Comparison of ENCODE assay signal across 8 mouse cellular contexts in the genomic region with DNA sequence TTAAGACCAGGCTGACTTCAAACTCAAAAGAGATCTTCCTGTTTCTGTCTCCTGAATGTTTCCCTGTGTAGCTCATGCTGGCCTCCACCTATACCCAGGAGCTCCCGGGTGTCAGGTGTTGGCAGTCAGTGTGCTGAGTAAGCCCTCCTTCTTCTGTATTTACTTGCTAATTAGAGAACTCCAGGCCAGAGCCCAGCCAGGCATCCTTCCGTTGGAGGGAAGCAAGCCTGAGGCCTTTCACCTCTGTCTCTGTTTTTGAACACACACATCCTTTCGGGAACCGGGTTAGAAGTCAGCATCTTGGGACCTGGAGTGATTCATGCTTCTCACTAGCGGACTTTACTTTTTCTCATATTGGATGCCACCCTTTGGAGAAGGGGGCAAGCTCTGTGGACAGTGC. TPM values are rescaled to one million over a fixed set of nuclear protein-coding genes. Genes with fewer than 3 reads are reported as not detected.
DNase-seq lines count a peak whose midpoint lies in the region; ATAC-seq and TF ChIP-seq lines count a peak whose summit lies in the region.

No protein-coding gene starts in this region.

- H3K36me3 ChIP-seq in CH12.LX (replicated peaks in 1 of 2; ENCODE audit: control insufficient read depth in 1 of 2, insufficient read depth in 1 of 2, low read length in 1 of 2), result peaks cover 17 to 46% of the 10 kb centered on the region in 2 experiments
- H3K36me3 ChIP-seq in hindbrain, embryonic 11.5 days (ENCODE audit: control insufficient read depth, insufficient read depth, low read length), result peaks cover 3% of the 10 kb centered on the region; the same call in 1 of the 2 replicates
- peaks cover 49% of the 10 kb centered on the region for H3K36me3 ChIP-seq in liver, embryonic 12.5 days

- no peak for ATAC-seq in hindbrain, embryonic 11.5 days (ENCODE audit: low FRiP score)
- ATAC-seq in liver, embryonic 12.5 days, result no peak

- H3K79me2 ChIP-seq in CH12.LX (replicated peaks; ENCODE audit: control insufficient read depth, extremely low read depth, insufficient read depth, poor library complexity, severe bottlenecking), result peaks cover 13% of the 10 kb centered on the region

- H3K4me2 ChIP-seq in CH12.LX (ENCODE audit: insufficient read depth, low read depth, poor library complexity, severe bottlenecking), result peak overlapping the region; percentile 74
- peak overlapping the region; percentile 87 for H3K4me2 ChIP-seq in hindbrain, embryonic 11.5 days (replicated peaks; ENCODE audit: low read depth, low read length)
- H3K4me2 ChIP-seq in liver, embryonic 12.5 days, result peak overlapping the region; percentile 95

- peaks cover 7% of the 10 kb centered on the region for H3K9me3 ChIP-seq in CH12.LX (replicated peaks; ENCODE audit: low read length)
- H3K9me3 ChIP-seq in hindbrain, embryonic 11.5 days (ENCODE audit: control insufficient read depth, low read length), result no peaks in the 10 kb centered on the region
- H3K9me3 ChIP-seq in liver, embryonic 12.5 days (replicated peaks), result peaks cover 5% of the 10 kb centered on the region; the same call in 1 of the 2 replicates

- TF ChIP-seq EP300 in CH12.LX (IDR thresholded peaks at IDR 0.05; ENCODE audit: low read length), result no peak

- no peak for TF ChIP-seq POLR2A in CH12.LX (IDR thresholded peaks at IDR 0.05; ENCODE audit: low read depth, low read length)

- H3K9ac ChIP-seq in CH12.LX (ENCODE audit: insufficient read depth, low read depth), result peak overlapping the region; percentile 77
- H3K9ac ChIP-seq in hindbrain, embryonic 11.5 days (ENCODE audit: low read depth, low read length), result no peak overlapping the region
- H3K9ac ChIP-seq in liver, embryonic 12.5 days, result peak overlapping the region; percentile 87

- H3K27ac ChIP-seq in CH12.LX (ENCODE audit: insufficient read depth, low read depth), result no peak overlapping the region
- no peak overlapping the region for H3K27ac ChIP-seq in hindbrain, embryonic 11.5 days (ENCODE audit: low read depth, low read length)
- peak overlapping the region; percentile 98 for H3K27ac ChIP-seq in liver, embryonic 12.5 days

- DNase-seq in CH12.LX (ENCODE audit: extremely low read depth), result peak; percentile 23
- peak; percentile 82 for DNase-seq in ES-CJ7 (ENCODE audit: low read depth, low spot score)
- DNase-seq in hindbrain, embryonic 11.5 days (ENCODE audit: low spot score), result no peak
- DNase-seq in right cerebral cortex, postnatal 25 days, result no peak
- no peak for DNase-seq in ovary, postnatal 14 days (ENCODE audit: low spot score)
- DNase-seq in left cerebral cortex, postnatal 10 days (ENCODE audit: extremely low spot score in 1 of 2, low spot score in 2 of 2), result no peak
- DNase-seq in cerebellum, postnatal 10 days, result no peak

- WGBS in hindbrain, embryonic 11.5 days, result 71% methylated on average over 5 of the region's 5 CpGs
- WGBS in liver, embryonic 12.5 days (ENCODE audit: insufficient replicate concordance), result 56% methylated on average over 5 of the region's 5 CpGs

- no peak for TF ChIP-seq RAD21 in CH12.LX (IDR thresholded peaks at IDR 0.05; ENCODE audit: low read depth, low read length)

- in situ Hi-C loops in CH12.LX (cut with MboI; ENCODE audit: low pct_ligation_motif_present, low pct_unique_long_range_greater_than_20kb, low sequenced_read_pairs), result no loop called here

- intact Hi-C loops in left cerebral cortex, postnatal 10 days (cut with DNase I), result loop anchor here (5.0 kb wide), 1 partner anchor 90 kb away; a partner anchor contains a TSS

- H3K4me1 ChIP-seq in CH12.LX (ENCODE audit: control insufficient read depth in 1 of 2, insufficient read depth in 2 of 2), result peaks cover 5 to 14% of the 10 kb centered on the region in 2 experiments
- peaks cover 4% of the 10 kb centered on the region; the same call in 1 of the 2 replicates for H3K4me1 ChIP-seq in hindbrain, embryonic 11.5 days (replicated peaks; ENCODE audit: control insufficient read depth, insufficient read depth, low read length)
- peaks cover 52% of the 10 kb centered on the region for H3K4me1 ChIP-seq in liver, embryonic 12.5 days

- peak overlapping the region; percentile 77 to 97 (median 82) for H3K4me3 ChIP-seq in CH12.LX (replicated peaks in 1 of 3; ENCODE audit: low read depth in 2 of 3, low read length in 2 of 3, poor library complexity in 1 of 3)
- H3K4me3 ChIP-seq in hindbrain, embryonic 11.5 days (ENCODE audit: low read depth, low read length), result peak overlapping the region; percentile 85
- H3K4me3 ChIP-seq in liver, embryonic 12.5 days, result peak overlapping the region; percentile 76

- dilution Hi-C loops in CH12.LX (cut with MboI; ENCODE audit: extremely low pct_ligation_motif_present, extremely low pct_unique_long_range_greater_than_20kb, low sequenced_read_pairs), result no loop called here

- TF ChIP-seq CTCF in CH12.LX (conservative IDR thresholded peaks at IDR 0.05 in 1 of 2, IDR thresholded peaks at IDR 0.05 in 1 of 2; ENCODE audit: low read depth in 2 of 2, low read length in 2 of 2), result no peak

- H3K27me3 ChIP-seq in CH12.LX (replicated peaks), result no peaks in the 10 kb centered on the region
- no peaks in the 10 kb centered on the region for H3K27me3 ChIP-seq in hindbrain, embryonic 11.5 days (ENCODE audit: control insufficient read depth, insufficient read depth, low read length)
- no peaks in the 10 kb centered on the region for H3K27me3 ChIP-seq in liver, embryonic 12.5 days (replicated peaks)

TF ChIP-seq in CH12.LX, 34 proteins besides CTCF, POLR2A, EP300 and RAD21:
- no peak for TF ChIP-seq CHD1 (IDR thresholded peaks at IDR 0.05; ENCODE audit: low read depth, low read length)
- TF ChIP-seq JUND (conservative IDR thresholded peaks at IDR 0.05; ENCODE audit: low read depth, low read length), result no peak
- TF ChIP-seq MAFK (IDR thresholded peaks at IDR 0.05; ENCODE audit: insufficient replicate concordance, low read length), result no peak
- no peak for TF ChIP-seq PAX5 (IDR thresholded peaks at IDR 0.05; ENCODE audit: low read length)
- TF ChIP-seq ZC3H11A (IDR thresholded peaks at IDR 0.05; ENCODE audit: low read depth, low read length), result no peak
- no peak for TF ChIP-seq CHD2 (IDR thresholded peaks at IDR 0.05; ENCODE audit: low read length)
- TF ChIP-seq TBP (conservative IDR thresholded peaks at IDR 0.05; ENCODE audit: low read depth, low read length), result no peak
- TF ChIP-seq USF1 (IDR thresholded peaks at IDR 0.05; ENCODE audit: low read depth, low read length), result no peak
- TF ChIP-seq SMC3 (IDR thresholded peaks at IDR 0.05; ENCODE audit: low read depth, low read length), result no peak
- no peak for TF ChIP-seq MAX (IDR thresholded peaks at IDR 0.05; ENCODE audit: low read length)
- TF ChIP-seq SIN3A (IDR thresholded peaks at IDR 0.05; ENCODE audit: low read length), result no peak
- TF ChIP-seq MYC (IDR thresholded peaks at IDR 0.05; ENCODE audit: low read depth, low read length), result no peak
- TF ChIP-seq ETS1 (conservative IDR thresholded peaks at IDR 0.05; ENCODE audit: low read depth, low read length), result no peak
- TF ChIP-seq MAZ (IDR thresholded peaks at IDR 0.05; ENCODE audit: low read depth, low read length), result no peak
- TF ChIP-seq IRF4 (IDR thresholded peaks at IDR 0.05; ENCODE audit: low read depth, low read length), result no peak
- no peak for TF ChIP-seq ZKSCAN1 (IDR thresholded peaks at IDR 0.05; ENCODE audit: borderline replicate concordance, low read depth, low read length)
- no peak for TF ChIP-seq NELFE (IDR thresholded peaks at IDR 0.05; ENCODE audit: low read depth, low read length)
- TF ChIP-seq E2F4 (IDR thresholded peaks at IDR 0.05; ENCODE audit: insufficient replicate concordance, low read depth, low read length), result no peak
- no peak for TF ChIP-seq USF2 (conservative IDR thresholded peaks at IDR 0.05; ENCODE audit: low read depth, low read length)
TF ChIP-seq in CH12.LX: peak in this region for 0.

RNA-seq across cellular contexts. Expression of a gene that starts 1.4 kb away (rescaled TPM):
- total RNA-seq in CH12.LX (2012; rRNA removed), result 0.55 TPM in 1 of 2 replicates, not detected in the other
- total RNA-seq in CH12.LX (2014; rRNA removed), result 1.1 TPM in 1 of 2 replicates, not detected in the other
- polyA plus RNA-seq in CH12.LX (2012; ENCODE audit: insufficient read length, low read depth), result 26.9 and 54.0 TPM in 2 replicates
- 2.2 TPM in 1 of 2 replicates, not detected in the other for polyA plus RNA-seq in hindbrain, embryonic 11.5 days (2014; fragmentation: Nextera tagmentation; extraction: Ambion mirVana)
- polyA plus RNA-seq in liver, embryonic 12.5 days (2016; fragmentation: Nextera tagmentation; extraction: Ambion mirVana), result 5.1 TPM in 1 of 2 replicates, not detected in the other
- total RNA-seq in left cerebral cortex, postnatal 10 days (2021), result 10 to 100 TPM; 18.5 to 22.8 TPM

RNA-seq across cellular contexts. Expression of a gene that starts 1.5 kb away (rescaled TPM):
- total RNA-seq in CH12.LX (2012; rRNA removed) (54.4 and 57.2 TPM in 2 replicates), CH12.LX (2014; rRNA removed) (81.2 TPM in 2 replicates)
- 87.9 and 130 TPM in 2 replicates for polyA plus RNA-seq in CH12.LX (2012; ENCODE audit: insufficient read length, low read depth)
- 287 and 321 TPM in 2 replicates for polyA plus RNA-seq in hindbrain, embryonic 11.5 days (2014; fragmentation: Nextera tagmentation; extraction: Ambion mirVana)
- polyA plus RNA-seq in liver, embryonic 12.5 days (2016; fragmentation: Nextera tagmentation; extraction: Ambion mirVana), result 138 and 146 TPM in 2 replicates
- total RNA-seq in left cerebral cortex, postnatal 10 days (2021), result 100 to 1,000 TPM; 142 to 154 TPM

RNA-seq across cellular contexts. Expression of a gene that starts 14.6 kb away (rescaled TPM):
- total RNA-seq in CH12.LX (2012; rRNA removed), result 28.7 and 41.2 TPM in 2 replicates
- 32.6 and 40.8 TPM in 2 replicates for total RNA-seq in CH12.LX (2014; rRNA removed)
- 59.4 and 72.2 TPM in 2 replicates for polyA plus RNA-seq in CH12.LX (2012; ENCODE audit: insufficient read length, low read depth)
- 40.5 and 50.0 TPM in 2 replicates for polyA plus RNA-seq in hindbrain, embryonic 11.5 days (2014; fragmentation: Nextera tagmentation; extraction: Ambion mirVana)
- 55.7 and 59.9 TPM in 2 replicates for polyA plus RNA-seq in liver, embryonic 12.5 days (2016; fragmentation: Nextera tagmentation; extraction: Ambion mirVana)
- total RNA-seq in left cerebral cortex, postnatal 10 days (2021), result 10 to 100 TPM; 32.6 to 39.9 TPM

RNA-seq across cellular contexts. Expression of a gene that starts 25.9 kb away (rescaled TPM):
- total RNA-seq in CH12.LX (2012; rRNA removed), result 20.7 and 21.7 TPM in 2 replicates
- 24.2 and 25.3 TPM in 2 replicates for total RNA-seq in CH12.LX (2014; rRNA removed)
- 18.9 and 20.3 TPM in 2 replicates for polyA plus RNA-seq in CH12.LX (2012; ENCODE audit: insufficient read length, low read depth)
- polyA plus RNA-seq in hindbrain, embryonic 11.5 days (2014; fragmentation: Nextera tagmentation; extraction: Ambion mirVana), result 73.1 and 79.3 TPM in 2 replicates
- polyA plus RNA-seq in liver, embryonic 12.5 days (2016; fragmentation: Nextera tagmentation; extraction: Ambion mirVana), result 68.8 and 72.8 TPM in 2 replicates
- 10 to 100 TPM; 59.2 to 66.9 TPM for total RNA-seq in left cerebral cortex, postnatal 10 days (2021)

Comparison
In these comparisons a context has a peak if more than half of its experiments do, and no peak if none do; other contexts are left out.
1. DNase-seq: peak in CH12.LX (single experiment) and ES-CJ7 (single experiment); none in hindbrain, embryonic 11.5 days (single experiment), right cerebral cortex, postnatal 25 days (single experiment), ovary, postnatal 14 days (single experiment), left cerebral cortex, postnatal 10 days (0 of 2) and cerebellum, postnatal 10 days (0 of 2).
2. Peak in every context shown above with its lines, with median percentiles within 50 percentile points of each other: H3K4me2 ChIP-seq and H3K4me3 ChIP-seq.